Mouse (Mus musculus) hindbrain, embryonic 15.5 days (tissue): ENCODE data around the gene Ptx4. TPM values are rescaled to one million over a fixed set of nuclear protein-coding genes. Genes with fewer than 3 reads are reported as not detected.
A peak's percentile ranks its signal among the peaks of the same experiment; 100 is the strongest.
"Not testable (repeated sequence)": the region's sequence is repeated elsewhere in the genome, so short reads cannot be mapped to it uniquely, and the experiment has no call there.

Experiments
- ATAC-seq: fragments of 200-750 bp; cut with Nextera tagmentation; 2 replicates; pipeline ENCODE4 v1.8.0; 2017; ENCODE audit warnings: low read depth, moderate number of reproducible peaks, moderate TSS enrichment; ENCODE audit not compliant: low FRiP score
- H3K27ac ChIP-seq: fragments of 300-500 bp; sonication (generic); replicated peaks from 2 replicates; pipeline ENCODE4 v1.5.1; 2015; ENCODE audit warnings: mild to moderate bottlenecking, inconsistent platforms
- H3K27me3 ChIP-seq: fragments of 300-500 bp; sonication (generic); 2 replicates; pipeline ENCODE4 v1.6.1; 2015; ENCODE audit warnings: control low read depth, inconsistent platforms
- H3K36me3 ChIP-seq: fragments of 300-500 bp; sonication (generic); 2 replicates; pipeline ENCODE4 v1.6.1; 2015; ENCODE audit warnings: control low read depth, inconsistent platforms
- H3K4me1 ChIP-seq: fragments of 300-500 bp; sonication (generic); replicated peaks from 2 replicates; pipeline ENCODE4 v1.6.1; 2015; ENCODE audit warnings: control low read depth, inconsistent platforms
- H3K4me2 ChIP-seq: fragments of 300-500 bp; sonication (generic); 2 replicates; pipeline ENCODE4 v1.6.1; 2015; ENCODE audit warnings: moderate library complexity, mild to moderate bottlenecking, inconsistent platforms
- H3K4me3 ChIP-seq: fragments of 300-500 bp; sonication (generic); 2 replicates; pipeline ENCODE4 v1.5.1; 2015; ENCODE audit warnings: mild to moderate bottlenecking, inconsistent platforms
- H3K9ac ChIP-seq: fragments of 300-500 bp; sonication (generic); 2 replicates; pipeline ENCODE4 v1.6.1; 2015; ENCODE audit warnings: inconsistent platforms
- H3K9me3 ChIP-seq: fragments of 300-500 bp; sonication (generic); 2 replicates; pipeline ENCODE4 v1.6.1; 2016; ENCODE audit warnings: control low read depth, inconsistent platforms
- WGBS: fragments of 180-500 bp; shearing (Covaris S2); methylation state at CpG from one replicate; pipeline ENCODE4 v1.1.7; 2015; 5-methylcytosine and 5-hydroxymethylcytosine counted together
- polyA plus RNA-seq: library from polyadenylated mRNA; unstranded; fragments of >200 nt; fragmentation: Nextera tagmentation; extraction: Ambion mirVana; gene quantifications from 2 replicates; pipeline ENCODE4 v1.2.1, GENCODE M21; 2015

Gene Ptx4
- polyA plus RNA-seq, 1 experiment from 2014 or later = not detected

DNA sequence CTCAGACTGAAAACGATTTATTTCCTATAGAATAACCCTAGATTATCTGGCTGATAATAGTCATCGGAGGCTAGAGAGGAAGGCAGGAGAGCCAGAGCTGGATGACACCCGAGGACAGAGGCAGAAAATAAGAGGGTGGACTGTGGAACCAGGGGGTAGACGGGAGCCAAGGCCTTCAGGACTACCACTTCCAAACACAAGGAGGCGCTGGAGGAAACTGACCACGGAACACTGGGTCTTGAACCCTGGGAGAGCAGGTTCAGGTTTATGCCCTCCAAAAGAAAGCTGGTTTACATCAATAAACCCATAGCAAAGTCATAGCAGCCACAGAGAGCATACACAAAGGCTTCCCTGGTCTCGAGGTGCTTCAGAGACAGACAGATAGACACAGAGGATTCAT lies 3.4 kb downstream of the Ptx4 start:
- Histone ChIP-seq H3K4me2 (no peak overlapping the region), H3K4me3 (no peak overlapping the region), H3K9ac (no peak overlapping the region), H3K4me1 (no peaks in the 10 kb centered on the region), H3K36me3 (no peaks in the 10 kb centered on the region), H3K9me3 (no peaks in the 10 kb centered on the region), H3K27me3 (no peaks in the 10 kb centered on the region), H3K27ac (no peak overlapping the region)
- 31% methylated on average over 7 of the region's 7 CpGs for WGBS
- no peak for ATAC-seq

DNA sequence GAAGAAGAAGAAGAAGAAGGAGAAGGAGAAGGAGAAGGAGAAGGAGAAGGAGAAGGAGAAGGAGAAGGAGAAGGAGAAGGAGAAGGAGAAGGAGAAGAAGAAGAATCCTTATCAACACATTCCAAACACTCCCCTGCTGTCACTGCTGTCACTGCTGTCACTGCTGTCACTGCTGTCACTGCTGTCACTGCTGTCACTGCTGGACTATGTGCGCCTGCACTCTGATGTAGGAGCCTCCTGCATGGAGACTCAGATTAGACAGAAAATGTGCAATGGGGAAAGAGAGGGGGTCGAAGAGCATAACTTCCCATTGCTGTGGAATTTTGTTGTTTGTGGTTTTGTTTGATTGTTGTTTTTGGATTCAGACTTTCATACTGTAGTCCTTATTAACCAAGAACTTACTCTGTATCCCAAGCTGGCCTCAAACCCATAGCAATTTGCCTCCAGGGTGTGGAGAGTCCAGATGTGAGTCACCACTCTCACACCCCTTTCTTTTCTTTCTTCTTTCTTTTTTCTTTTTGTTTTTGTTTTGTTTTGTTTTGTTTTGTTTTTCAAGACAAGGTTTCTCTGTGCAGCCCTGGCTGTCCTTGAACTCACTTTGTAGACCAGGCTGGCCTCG lies 5.0 kb downstream of the Ptx4 start:
- H3K27ac ChIP-seq, H3K9ac ChIP-seq, H3K4me2 ChIP-seq, H3K27me3 ChIP-seq, H3K4me1 ChIP-seq, H3K36me3 ChIP-seq, ATAC-seq, H3K9me3 ChIP-seq, H3K4me3 ChIP-seq: not testable (repeated sequence)
- WGBS = 79% methylated on average over 3 of the region's 3 CpGs

DNA sequence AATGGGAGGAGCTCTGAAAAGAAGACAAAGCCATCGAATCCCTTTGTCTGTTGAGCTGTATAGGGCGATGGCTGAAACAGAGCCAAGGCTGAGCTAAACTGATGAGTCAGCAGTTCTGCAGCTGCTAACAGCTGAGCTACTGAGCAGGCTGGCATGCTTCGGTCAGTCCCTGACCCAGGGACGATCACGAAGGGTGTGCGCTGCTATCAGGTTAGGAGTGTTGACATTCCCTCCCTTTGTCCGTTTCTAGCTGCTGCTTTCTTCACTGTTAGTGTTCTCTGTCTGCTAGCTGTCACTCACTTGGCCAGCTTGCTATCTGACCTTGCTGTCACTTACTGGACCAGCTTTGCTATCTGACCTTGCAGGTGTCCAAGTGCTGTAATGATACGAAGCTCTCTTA lies 6.5 kb downstream of the Ptx4 start:
- H3K27me3 ChIP-seq = no peaks in the 10 kb centered on the region
- H3K9me3 ChIP-seq = no peaks in the 10 kb centered on the region
- H3K4me3 ChIP-seq = no peak overlapping the region
- H3K9ac ChIP-seq = no peak overlapping the region
- ATAC-seq = no peak
- no peaks in the 10 kb centered on the region for H3K36me3 ChIP-seq
- 48% methylated on average over 8 of the region's 8 CpGs for WGBS
- no peaks in the 10 kb centered on the region for H3K4me1 ChIP-seq
- no peak overlapping the region for H3K27ac ChIP-seq
- H3K4me2 ChIP-seq = no peak overlapping the region

DNA sequence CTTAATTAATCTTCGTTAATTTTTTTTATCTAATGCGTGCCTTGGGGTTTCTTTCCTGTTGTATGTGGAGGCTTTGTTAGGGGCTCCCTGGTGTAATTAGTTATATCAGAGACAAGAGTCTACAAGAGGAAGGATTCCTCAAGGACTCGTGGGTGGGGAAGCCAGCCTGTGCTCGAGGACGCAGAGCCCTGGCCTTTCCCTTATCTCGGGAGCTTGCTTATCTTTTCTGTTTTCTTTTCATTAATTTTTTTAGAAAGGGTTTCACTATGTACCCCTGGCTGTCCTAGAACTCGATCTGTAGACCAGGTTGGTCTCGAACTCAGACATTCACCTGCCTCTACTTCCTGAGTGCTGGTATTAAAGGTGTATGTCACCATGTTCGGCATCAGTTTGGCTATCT lies 7.1 kb downstream of the Ptx4 start:
- H3K9ac ChIP-seq = no peak overlapping the region
- no peak overlapping the region for H3K4me2 ChIP-seq
- no peaks in the 10 kb centered on the region for H3K27me3 ChIP-seq
- H3K9me3 ChIP-seq = no peaks in the 10 kb centered on the region
- no peak overlapping the region for H3K27ac ChIP-seq
- WGBS = 77% methylated on average over 9 of the region's 9 CpGs
- no peaks in the 10 kb centered on the region for H3K4me1 ChIP-seq
- H3K36me3 ChIP-seq = no peaks in the 10 kb centered on the region
- H3K4me3 ChIP-seq = no peak overlapping the region
- ATAC-seq = no peak

DNA sequence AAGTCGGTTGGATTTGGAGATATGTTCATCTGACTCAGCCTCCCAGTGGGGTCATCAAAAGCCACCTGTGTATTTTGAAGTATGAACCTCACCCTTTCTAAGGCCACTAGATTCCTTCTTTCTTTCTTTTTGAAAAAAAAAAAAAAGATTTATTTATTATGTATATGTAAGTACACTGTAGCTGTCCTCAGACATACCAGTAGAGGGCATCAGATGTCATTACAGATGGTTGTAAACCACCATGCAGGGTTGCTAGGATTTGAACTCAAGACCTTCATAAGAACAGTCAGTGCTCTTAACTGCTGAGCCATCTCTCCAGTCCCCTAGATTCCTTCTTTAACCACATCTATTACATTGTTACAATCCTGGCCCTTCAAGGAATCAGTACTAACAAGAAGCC lies 9.5 kb downstream of the Ptx4 start:
- Histone ChIP-seq H3K4me2 (no peak overlapping the region), H3K9me3 (no peaks in the 10 kb centered on the region), H3K4me3 (no peak overlapping the region), H3K4me1 (peaks cover 14% of the 10 kb centered on the region), H3K9ac (no peak overlapping the region), H3K27me3 (no peaks in the 10 kb centered on the region), H3K36me3 (no peaks in the 10 kb centered on the region), H3K27ac (no peak overlapping the region)
- WGBS = 91% methylated on average over 1 of the region's 1 CpGs
- no peak for ATAC-seq

DNA sequence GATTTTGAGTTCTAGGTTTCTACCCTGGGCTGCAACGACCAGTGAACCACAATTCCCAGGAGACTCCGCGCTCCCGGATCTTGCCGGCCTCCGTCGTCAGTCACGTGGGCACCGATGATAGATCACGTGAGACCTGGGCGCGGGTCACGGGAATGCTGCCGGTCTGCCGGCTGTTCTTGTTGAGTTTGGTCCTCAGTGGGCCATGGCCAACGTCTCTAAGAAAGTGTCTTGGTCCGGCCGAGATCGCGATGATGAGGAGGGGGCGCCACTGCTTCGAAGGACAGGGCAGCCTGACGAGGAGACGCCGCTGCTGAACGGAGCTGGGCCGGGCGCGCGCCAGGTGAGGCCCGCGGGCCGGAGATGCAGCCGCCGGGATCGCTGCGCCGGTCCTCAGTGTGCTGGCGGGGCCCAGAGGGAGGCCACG lies 12.7 kb downstream of the Ptx4 start, which contains the start of gene Clcn7:
TSS of gene Clcn7 (plus strand) at position 117 of the 424 bp plus-strand sequence.
- ATAC-seq = peak; percentile 93
- peak within 1 kb of the TSS; percentile 78 for H3K9ac ChIP-seq
- WGBS = 0% methylated on average over 38 of the region's 40 CpGs
- peak within 1 kb of the TSS; percentile 56 for H3K27ac ChIP-seq
- peak within 1 kb of the TSS; percentile 93 for H3K4me3 ChIP-seq
- H3K27me3 ChIP-seq = no peaks in the 10 kb centered on the region
- peaks cover 5% of the 10 kb centered on the region; the same call in 1 of the 2 replicates for H3K36me3 ChIP-seq
- peak within 1 kb of the TSS; percentile 69 for H3K4me2 ChIP-seq
- peaks cover 23% of the 10 kb centered on the region for H3K4me1 ChIP-seq
- H3K9me3 ChIP-seq = no peaks in the 10 kb centered on the region

DNA sequence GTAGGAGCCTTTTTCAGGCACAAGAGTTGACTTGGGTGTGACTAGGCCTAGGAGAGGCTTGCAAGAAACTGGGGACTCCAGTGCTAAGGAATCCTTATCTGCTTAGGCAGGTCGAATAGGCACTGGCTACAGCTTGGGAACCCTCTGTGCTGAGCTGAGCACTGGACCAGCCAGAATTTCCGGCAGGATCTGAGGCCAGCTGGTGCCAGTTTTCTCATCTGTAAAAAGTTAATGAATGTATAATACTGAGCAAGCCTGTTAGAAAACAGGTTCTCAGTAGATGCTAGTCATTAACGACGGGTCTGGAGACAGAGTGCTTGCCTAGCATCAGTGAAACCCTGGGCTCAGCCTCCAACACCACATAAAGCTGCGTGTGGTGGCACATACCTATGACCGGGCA lies 15.1 kb downstream of the Ptx4 start:
- no peak for ATAC-seq
- Histone ChIP-seq H3K4me2 (no peak overlapping the region), H3K27me3 (no peaks in the 10 kb centered on the region), H3K4me1 (peaks cover 23% of the 10 kb centered on the region), H3K27ac (no peak overlapping the region), H3K9ac (no peak overlapping the region), H3K4me3 (no peak overlapping the region), H3K9me3 (no peaks in the 10 kb centered on the region), H3K36me3 (peaks cover 5% of the 10 kb centered on the region; the same call in 1 of the 2 replicates)
- 93% methylated on average over 6 of the region's 6 CpGs for WGBS

DNA sequence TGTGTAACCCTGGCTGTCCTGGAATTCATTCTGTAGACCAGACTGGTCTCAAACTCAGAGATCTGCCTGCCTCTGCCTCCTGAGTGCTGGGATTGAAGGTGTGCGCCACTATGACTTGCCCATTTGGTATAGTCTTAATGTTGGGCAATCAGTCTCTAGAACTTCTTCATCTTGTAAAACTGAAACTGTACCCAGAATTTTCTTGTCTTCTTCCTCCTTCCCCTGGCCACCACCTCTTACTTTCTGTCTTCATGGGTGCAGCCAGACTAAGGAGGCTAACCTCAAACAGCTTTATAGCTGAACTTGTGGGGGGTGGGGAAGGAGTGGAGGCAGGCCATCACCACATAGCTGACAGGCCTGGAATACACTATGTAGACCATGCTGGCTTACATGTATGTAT lies 18.2 kb downstream of the Ptx4 start:
- H3K4me2 ChIP-seq = no peak overlapping the region
- H3K9ac ChIP-seq = no peak overlapping the region
- no peak for ATAC-seq
- peaks cover 5% of the 10 kb centered on the region; the same call in 1 of the 2 replicates for H3K36me3 ChIP-seq
- H3K4me1 ChIP-seq = peaks cover 19% of the 10 kb centered on the region
- 93% methylated on average over 1 of the region's 1 CpGs for WGBS
- no peaks in the 10 kb centered on the region for H3K9me3 ChIP-seq
- no peaks in the 10 kb centered on the region for H3K27me3 ChIP-seq
- H3K27ac ChIP-seq = no peak overlapping the region
- H3K4me3 ChIP-seq = no peak overlapping the region

DNA sequence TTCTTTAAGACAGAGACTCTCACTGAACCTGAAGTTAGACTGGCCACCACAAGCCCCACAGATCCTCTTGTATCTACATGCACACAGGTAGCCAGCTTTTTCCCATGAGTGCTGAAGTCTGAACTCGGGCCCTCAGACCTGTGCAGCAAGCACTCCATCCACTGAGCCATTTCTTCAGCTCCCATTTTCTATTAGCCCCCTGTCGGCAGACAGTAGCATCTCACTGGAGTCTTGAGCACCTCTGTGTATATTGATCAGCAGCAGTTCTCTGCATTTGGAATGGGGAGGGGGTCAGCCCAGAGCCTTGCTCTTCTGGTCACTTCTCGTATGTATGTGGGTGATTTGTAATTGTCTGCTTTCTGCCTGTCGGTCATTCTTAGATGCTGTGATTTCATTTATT lies 19.4 kb downstream of the Ptx4 start:
- Histone ChIP-seq H3K27ac (no peak overlapping the region), H3K4me3 (no peak overlapping the region), H3K9me3 (no peaks in the 10 kb centered on the region), H3K27me3 (no peaks in the 10 kb centered on the region), H3K4me2 (no peak overlapping the region), H3K9ac (no peak overlapping the region), H3K4me1 (0 out of 2 replicates have a peak, but pooled peaks cover 9% of the 10 kb centered on the region), H3K36me3 (peaks cover 5% of the 10 kb centered on the region; the same call in 1 of the 2 replicates)
- 72% methylated on average over 4 of the region's 4 CpGs for WGBS
- no peak for ATAC-seq

DNA sequence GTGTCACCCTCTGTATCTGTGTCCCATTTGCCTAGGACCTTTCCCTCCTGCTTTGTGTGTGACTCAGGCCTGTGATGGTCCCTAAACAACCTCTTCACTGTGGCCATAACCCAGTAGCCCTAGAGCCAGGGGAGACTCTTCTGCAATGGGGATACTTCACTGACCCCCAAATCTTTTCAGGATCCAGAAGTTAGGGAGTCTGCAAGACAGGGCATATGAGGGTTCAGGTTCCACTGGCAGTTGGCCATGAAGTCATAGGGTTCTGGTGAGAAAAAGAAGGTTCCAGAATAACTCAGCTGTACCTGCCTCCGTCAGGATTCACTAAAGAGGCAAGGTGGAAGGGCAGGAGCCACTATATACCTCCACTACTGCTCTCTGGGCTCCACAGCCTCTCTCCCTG lies 41.6 kb downstream of the Ptx4 start, which contains the start of gene Ccdc154:
TSS of gene Ccdc154 (plus strand) at position 301 of the 400 bp plus-strand sequence.
- Histone ChIP-seq H3K36me3 (peaks cover 26% of the 10 kb centered on the region), H3K4me2 (no peak within 1 kb of the TSS), H3K9ac (no peak within 1 kb of the TSS), H3K4me1 (no peaks in the 10 kb centered on the region), H3K9me3 (no peaks in the 10 kb centered on the region), H3K27me3 (no peaks in the 10 kb centered on the region), H3K27ac (no peak within 1 kb of the TSS), H3K4me3 (no peak within 1 kb of the TSS)
- 84% methylated on average over 1 of the region's 1 CpGs for WGBS
- no peak for ATAC-seq

DNA sequence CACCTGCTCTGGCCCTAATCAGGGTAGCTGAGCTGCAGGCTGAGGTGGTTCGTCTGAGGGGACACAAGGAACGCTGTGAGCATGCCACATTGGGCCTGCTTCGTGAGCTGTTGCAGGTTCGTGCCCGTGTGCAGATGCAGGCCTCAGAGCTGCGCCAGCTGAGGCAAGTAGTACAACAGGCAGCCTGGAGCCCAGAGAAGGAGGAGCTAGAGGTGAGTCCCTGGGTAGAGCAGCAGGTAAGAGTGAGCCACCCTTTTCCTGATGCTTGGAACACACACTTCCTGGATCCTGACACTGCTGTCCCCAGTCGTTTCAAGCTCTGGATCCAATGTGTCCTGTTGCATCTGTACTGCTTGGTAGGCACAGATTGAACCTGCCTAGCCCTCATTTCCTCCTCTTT lies 42.8 kb downstream of the Ptx4 start:
- Histone ChIP-seq H3K36me3 (peaks cover 20% of the 10 kb centered on the region), H3K9ac (no peak overlapping the region), H3K4me2 (no peak overlapping the region), H3K27ac (no peak overlapping the region), H3K4me1 (no peaks in the 10 kb centered on the region), H3K9me3 (no peaks in the 10 kb centered on the region), H3K4me3 (no peak overlapping the region), H3K27me3 (no peaks in the 10 kb centered on the region)
- 82% methylated on average over 7 of the region's 7 CpGs for WGBS
- no peak for ATAC-seq

DNA sequence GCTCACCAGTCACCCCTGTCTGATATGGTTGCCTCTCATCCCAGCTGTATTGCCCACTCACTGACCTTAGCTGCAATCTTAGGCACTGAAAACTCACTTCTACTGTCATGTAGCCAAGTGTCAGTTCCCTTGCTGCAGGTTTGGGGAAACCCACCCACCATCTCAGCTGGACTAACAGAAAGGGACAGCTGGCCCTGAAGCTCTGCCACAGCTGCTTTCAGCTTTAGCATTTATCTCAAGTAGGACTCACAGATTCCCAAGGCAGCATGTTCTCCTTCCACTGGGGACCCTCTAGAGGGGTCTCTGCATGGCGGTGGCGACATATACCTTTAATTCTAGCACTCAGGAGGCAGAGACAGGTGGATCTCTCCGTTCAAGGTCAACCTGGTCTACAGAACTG lies 44.2 kb downstream of the Ptx4 start:
- no peaks in the 10 kb centered on the region for H3K27me3 ChIP-seq
- H3K4me3 ChIP-seq = no peak overlapping the region
- H3K4me2 ChIP-seq = no peak overlapping the region
- no peaks in the 10 kb centered on the region for H3K4me1 ChIP-seq
- no peak overlapping the region for H3K27ac ChIP-seq
- WGBS = 88% methylated on average over 3 of the region's 3 CpGs
- H3K9me3 ChIP-seq = no peaks in the 10 kb centered on the region
- peaks cover 12% of the 10 kb centered on the region; the same call in 1 of the 2 replicates for H3K36me3 ChIP-seq
- no peak for ATAC-seq
- H3K9ac ChIP-seq = no peak overlapping the region
